ENCODE assay signal across 8 mouse cellular contexts in genomic region chr15:78928539-78928938, GRCm38 (mm10). TPM values are rescaled to one million over a fixed set of nuclear protein-coding genes. Genes with fewer than 3 reads are reported as not detected.
DNase-seq lines count a peak whose midpoint lies in the region; ATAC-seq and TF ChIP-seq lines count a peak whose summit lies in the region.

No protein-coding gene starts in this region.

- H3K9me3 ChIP-seq in heart, embryonic 10.5 days = no peaks in the 10 kb centered on the region
- no peaks in the 10 kb centered on the region for H3K9me3 ChIP-seq in liver, embryonic 12.5 days (replicated peaks)
- H3K9me3 ChIP-seq in stomach, postnatal 0 days (ENCODE audit: control insufficient read depth, low read length) = no peaks in the 10 kb centered on the region

- H3K4me1 ChIP-seq in heart, embryonic 10.5 days = peaks cover 55% of the 10 kb centered on the region
- peaks cover 89% of the 10 kb centered on the region for H3K4me1 ChIP-seq in liver, embryonic 12.5 days
- H3K4me1 ChIP-seq in stomach, postnatal 0 days (replicated peaks; ENCODE audit: control insufficient read depth, insufficient read depth) = peaks cover 5% of the 10 kb centered on the region; the same call in 1 of the 2 replicates

- no peak for TF ChIP-seq CTCF in stomach, postnatal 0 days (IDR thresholded peaks at IDR 0.05; ENCODE audit: low read depth)

- H3K36me3 ChIP-seq in heart, embryonic 10.5 days = peaks cover 13% of the 10 kb centered on the region
- H3K36me3 ChIP-seq in liver, embryonic 12.5 days = peaks cover 15% of the 10 kb centered on the region
- peaks cover 7% of the 10 kb centered on the region; the same call in 1 of the 2 replicates for H3K36me3 ChIP-seq in stomach, postnatal 0 days (ENCODE audit: control insufficient read depth, insufficient read depth, low read length)

- H3K4me3 ChIP-seq in heart, embryonic 10.5 days = peak overlapping the region; percentile 62
- peak overlapping the region; percentile 61 for H3K4me3 ChIP-seq in liver, embryonic 12.5 days
- H3K4me3 ChIP-seq in stomach, postnatal 0 days (ENCODE audit: low read depth, low read length) = no peak overlapping the region

- TF ChIP-seq EP300 in stomach, postnatal 0 days (optimal IDR thresholded peaks at IDR 0.05) = no peak

- peak overlapping the region; percentile 74 for H3K9ac ChIP-seq in liver, embryonic 12.5 days
- peak overlapping the region; percentile 27; the same call in 1 of the 2 replicates for H3K9ac ChIP-seq in stomach, postnatal 0 days (ENCODE audit: low read length)

- H3K27ac ChIP-seq in heart, embryonic 10.5 days = peak overlapping the region; percentile 92
- peak overlapping the region; percentile 98 for H3K27ac ChIP-seq in liver, embryonic 12.5 days
- H3K27ac ChIP-seq in stomach, postnatal 0 days (replicated peaks) = peak overlapping the region; percentile 49; the same call in 1 of the 2 replicates

- peak overlapping the region; percentile 94 for H3K4me2 ChIP-seq in liver, embryonic 12.5 days
- peak overlapping the region; percentile 72 for H3K4me2 ChIP-seq in stomach, postnatal 0 days (replicated peaks; ENCODE audit: low read depth)

- no peaks in the 10 kb centered on the region for H3K27me3 ChIP-seq in heart, embryonic 10.5 days (ENCODE audit: insufficient read depth, poor library complexity, severe bottlenecking)
- H3K27me3 ChIP-seq in liver, embryonic 12.5 days (replicated peaks) = no peaks in the 10 kb centered on the region
- H3K27me3 ChIP-seq in stomach, postnatal 0 days (ENCODE audit: control insufficient read depth, insufficient read depth, low read length) = no peaks in the 10 kb centered on the region

- WGBS in heart, embryonic 10.5 days = 55% methylated on average over 7 of the region's 8 CpGs
- WGBS in liver, embryonic 12.5 days (ENCODE audit: insufficient replicate concordance) = 43% methylated on average over 8 of the region's 8 CpGs
- 37% methylated on average over 8 of the region's 8 CpGs for WGBS in stomach, postnatal 0 days

- intact Hi-C loops in heart, postnatal 36 days (cut with DNase I) = no loop called here

- no peak for ATAC-seq in liver, embryonic 12.5 days
- no peak for ATAC-seq in stomach, postnatal 0 days (ENCODE audit: low FRiP score, low TSS enrichment)

- DNase-seq in heart, embryonic 10.5 days (ENCODE audit: low spot score) = no peak
- no peak for DNase-seq in heart, postnatal 36 days
- DNase-seq in thymus, postnatal 0 days (ENCODE audit: low spot score) = peak; percentile 19
- DNase-seq in thymus, postnatal 14 days = no peak
- no peak for DNase-seq in stomach, postnatal 0 days (ENCODE audit: low spot score)
- DNase-seq in yolk sac, embryonic 10.5 days (ENCODE audit: low spot score) = no peak
- DNase-seq in right cerebral cortex, adult 18-20 months = no peak

RNA-seq across cellular contexts. Expression of gene Lgals1, which starts 2.0 kb away (rescaled TPM):
- 427 and 466 TPM in 2 replicates for polyA plus RNA-seq in heart, embryonic 10.5 days (2016; fragmentation: Nextera tagmentation; extraction: Ambion mirVana)
- total RNA-seq in heart, postnatal 36 days (2021) = 100 to 1,000 TPM; 180 to 208 TPM
- 598 and 732 TPM in 2 replicates for polyA plus RNA-seq in thymus, postnatal 0 days (2015; fragmentation: Nextera tagmentation; extraction: Ambion mirVana)
- 644 and 660 TPM in 2 replicates for polyA plus RNA-seq in liver, embryonic 12.5 days (2016; fragmentation: Nextera tagmentation; extraction: Ambion mirVana)
- polyA plus RNA-seq in stomach, postnatal 0 days (2015; fragmentation: Nextera tagmentation; extraction: Ambion mirVana) = 1,326 and 1,632 TPM in 2 replicates

RNA-seq across cellular contexts. Expression of gene Nol12, which starts 6.2 kb away (rescaled TPM):
- polyA plus RNA-seq in heart, embryonic 10.5 days (2016; fragmentation: Nextera tagmentation; extraction: Ambion mirVana) = 45.8 and 70.0 TPM in 2 replicates
- 10 to 100 TPM; 14.2 to 16.2 TPM for total RNA-seq in heart, postnatal 36 days (2021)
- 59.3 and 59.9 TPM in 2 replicates for polyA plus RNA-seq in thymus, postnatal 0 days (2015; fragmentation: Nextera tagmentation; extraction: Ambion mirVana)
- 47.9 and 51.6 TPM in 2 replicates for polyA plus RNA-seq in liver, embryonic 12.5 days (2016; fragmentation: Nextera tagmentation; extraction: Ambion mirVana)
- polyA plus RNA-seq in stomach, postnatal 0 days (2015; fragmentation: Nextera tagmentation; extraction: Ambion mirVana) = 32.3 and 36.4 TPM in 2 replicates

RNA-seq across cellular contexts. Expression of gene Pdxp, which starts 14.8 kb away (rescaled TPM):
- polyA plus RNA-seq in heart, embryonic 10.5 days (2016; fragmentation: Nextera tagmentation; extraction: Ambion mirVana) = 26.5 and 35.7 TPM in 2 replicates
- total RNA-seq in heart, postnatal 36 days (2021) = under 1 TPM; 0.60 to 0.78 TPM
- 16.3 and 16.5 TPM in 2 replicates for polyA plus RNA-seq in thymus, postnatal 0 days (2015; fragmentation: Nextera tagmentation; extraction: Ambion mirVana)
- 17.1 and 17.4 TPM in 2 replicates for polyA plus RNA-seq in liver, embryonic 12.5 days (2016; fragmentation: Nextera tagmentation; extraction: Ambion mirVana)
- 4.1 and 4.3 TPM in 2 replicates for polyA plus RNA-seq in stomach, postnatal 0 days (2015; fragmentation: Nextera tagmentation; extraction: Ambion mirVana)

RNA-seq across cellular contexts. Expression of gene Triobp, which starts 19.0 kb away (rescaled TPM):
- polyA plus RNA-seq in heart, embryonic 10.5 days (2016; fragmentation: Nextera tagmentation; extraction: Ambion mirVana) = 63.6 and 68.2 TPM in 2 replicates
- 10 to 100 TPM; 36.7 to 40.3 TPM for total RNA-seq in heart, postnatal 36 days (2021)
- polyA plus RNA-seq in thymus, postnatal 0 days (2015; fragmentation: Nextera tagmentation; extraction: Ambion mirVana) = 16.3 and 18.0 TPM in 2 replicates
- 21.0 and 26.8 TPM in 2 replicates for polyA plus RNA-seq in liver, embryonic 12.5 days (2016; fragmentation: Nextera tagmentation; extraction: Ambion mirVana)
- 22.4 and 30.6 TPM in 2 replicates for polyA plus RNA-seq in stomach, postnatal 0 days (2015; fragmentation: Nextera tagmentation; extraction: Ambion mirVana)

RNA-seq across cellular contexts. Expression of gene Sh3bp1, which starts 29.0 kb away (rescaled TPM):
- polyA plus RNA-seq in heart, embryonic 10.5 days (2016; fragmentation: Nextera tagmentation; extraction: Ambion mirVana) = 33.8 and 44.4 TPM in 2 replicates
- total RNA-seq in heart, postnatal 36 days (2021) = 1 to 10 TPM; 5.8 to 6.5 TPM
- 27.7 and 39.1 TPM in 2 replicates for polyA plus RNA-seq in thymus, postnatal 0 days (2015; fragmentation: Nextera tagmentation; extraction: Ambion mirVana)
- polyA plus RNA-seq in liver, embryonic 12.5 days (2016; fragmentation: Nextera tagmentation; extraction: Ambion mirVana) = 34.3 and 39.3 TPM in 2 replicates
- 22.7 and 27.4 TPM in 2 replicates for polyA plus RNA-seq in stomach, postnatal 0 days (2015; fragmentation: Nextera tagmentation; extraction: Ambion mirVana)
